Mouse (Mus musculus) NIH3T3 (cell line): Measurements from ENCODE around the gene Dck.

ENCODE experiments used
- DNase-seq: peaks from one replicate; pipeline ENCODE4 v3.0.0-alpha.2; 2012; ENCODE audit warnings: low read depth

The Dck gene

GRCm38 (mm10) chr5:88791256-88792245 is 26.8 kb downstream of the Dck start:
- peak; percentile 79 for DNase-seq

- no peak for DNase-seq
These were observed 28.9 kb downstream of the Dck start for GRCm38 (mm10) chr5:88793676-88794075.

DNA sequence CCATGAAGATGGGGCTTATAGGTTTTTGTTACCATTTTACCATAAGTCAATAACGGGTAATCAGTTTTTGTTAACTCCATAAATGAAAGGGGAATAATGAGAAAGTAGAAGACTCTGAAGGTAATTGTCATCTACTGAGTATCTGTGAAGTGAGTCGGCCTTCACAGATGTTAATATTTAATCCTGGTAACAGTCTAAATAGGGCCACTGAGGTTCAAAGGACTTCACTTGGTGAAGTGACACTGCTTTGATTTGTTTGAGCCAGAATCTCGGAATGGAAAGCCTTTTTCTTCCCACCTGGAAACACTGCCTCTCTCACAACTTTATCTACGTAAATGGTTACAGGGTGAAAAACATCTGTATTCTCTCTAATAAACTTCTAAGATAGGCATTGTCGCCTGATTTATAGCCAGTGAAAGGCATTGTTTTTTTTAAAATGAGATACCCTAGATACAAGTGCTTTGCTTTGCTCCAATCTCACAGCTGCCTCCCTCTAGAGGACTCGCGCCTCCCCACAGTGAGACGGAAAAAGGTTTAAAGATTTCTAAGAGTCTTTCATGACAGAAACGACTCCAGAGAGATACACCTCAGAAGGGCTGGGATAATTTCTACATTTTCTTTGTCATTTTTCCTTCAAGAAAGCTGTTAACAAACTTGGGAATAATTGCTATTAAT is 31.3 kb downstream of the Dck start:
- no peak for DNase-seq

DNA sequence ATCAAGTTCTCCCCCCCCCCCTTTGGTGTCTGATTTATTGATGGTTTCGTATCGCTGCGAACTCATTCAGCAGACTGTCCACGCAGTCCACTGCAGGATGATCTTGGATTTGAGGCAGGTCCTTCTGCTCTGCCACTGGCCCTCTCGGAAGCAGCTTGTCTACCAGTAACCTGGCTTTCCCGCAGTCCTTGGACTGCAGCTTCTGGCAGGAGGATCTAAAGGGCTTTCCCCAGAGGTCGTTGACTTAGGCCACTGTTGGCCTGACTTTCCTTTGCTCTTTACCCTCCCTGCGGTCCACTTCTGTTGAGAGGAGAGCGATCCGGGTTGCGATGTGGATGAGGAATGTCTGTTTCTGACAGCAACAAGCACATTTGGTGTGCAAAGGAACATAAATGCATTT is 31.8 kb downstream of the Dck start:
- no peak for DNase-seq

DNA sequence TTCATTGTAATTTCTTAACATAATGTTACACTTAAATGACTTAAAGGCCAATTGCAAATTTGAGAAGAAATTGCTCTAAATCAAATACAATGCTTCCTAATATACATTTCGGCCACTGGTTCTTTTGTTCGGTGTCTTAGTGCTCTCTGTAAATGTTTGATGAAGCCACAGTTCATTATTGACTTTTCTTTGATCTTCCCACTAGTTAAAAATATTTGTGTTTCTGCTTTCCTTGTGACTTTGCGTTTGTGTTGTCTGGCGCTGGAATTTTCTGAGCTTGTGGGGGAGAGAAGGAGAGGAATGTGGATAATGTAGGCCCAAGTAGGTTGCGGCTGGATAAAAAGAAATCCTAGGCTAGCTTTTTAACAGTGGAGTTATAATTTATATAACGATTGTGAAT is 32.3 kb downstream of the Dck start:
- DNase-seq = no peak

DNA sequence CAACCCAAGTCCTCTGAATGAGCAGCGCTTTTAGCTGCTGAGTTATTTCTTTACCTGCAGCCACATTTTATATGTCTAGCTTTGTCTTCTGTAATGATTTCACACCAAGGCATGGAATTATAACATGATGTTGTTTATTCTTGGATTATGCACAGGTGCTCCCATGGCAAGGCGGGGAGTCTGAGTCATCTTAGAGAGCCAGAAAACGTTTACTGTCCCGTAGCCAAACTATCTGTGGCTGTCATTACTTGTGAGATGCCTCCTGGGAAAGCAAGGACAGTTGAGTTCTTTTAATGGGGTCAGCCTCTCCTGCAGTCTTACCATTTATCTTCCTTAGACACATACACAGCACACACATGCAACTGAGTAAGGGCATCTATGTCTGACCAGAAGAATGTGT is 40.8 kb downstream of the Dck start:
- no peak for DNase-seq

- no peak for DNase-seq
These were observed 41.5 kb downstream of the Dck start for GRCm38 (mm10) chr5:88806278-88806677.

GRCm38 (mm10) chr5:88807342-88807741 is 42.5 kb downstream of the Dck start:
- DNase-seq = no peak

GRCm38 (mm10) chr5:88813188-88813587 is 48.4 kb downstream of the Dck start:
- no peak for DNase-seq

- no peak for DNase-seq
These were observed 49.8 kb downstream of the Dck start for GRCm38 (mm10) chr5:88814552-88814951.

GRCm38 (mm10) chr5:88821542-88821941 is 56.7 kb downstream of the Dck start:
- no peak for DNase-seq

DNA sequence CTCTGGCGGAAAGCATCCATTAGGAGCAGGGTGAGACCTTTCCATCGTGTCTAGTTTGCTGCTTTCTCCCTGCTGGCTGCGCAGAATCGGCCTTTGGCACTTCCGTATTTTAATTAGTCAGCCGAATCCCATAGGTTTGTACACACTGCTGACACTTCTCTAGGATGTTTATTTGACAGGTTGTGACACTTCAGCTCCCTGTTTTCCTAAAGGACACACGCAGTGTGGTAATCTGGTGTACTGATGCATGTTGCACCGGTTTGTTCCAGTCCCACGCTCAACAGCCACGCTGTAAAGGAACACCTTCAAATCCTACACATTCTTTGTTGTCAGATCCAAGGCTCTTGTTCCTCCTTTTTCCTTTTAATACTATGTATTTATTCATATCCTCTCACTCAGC is 60.0 kb downstream of the Dck start:
- no peak for DNase-seq

- no peak for DNase-seq
These were observed 65.2 kb downstream of the Dck start for GRCm38 (mm10) chr5:88829835-88830571.

DNA sequence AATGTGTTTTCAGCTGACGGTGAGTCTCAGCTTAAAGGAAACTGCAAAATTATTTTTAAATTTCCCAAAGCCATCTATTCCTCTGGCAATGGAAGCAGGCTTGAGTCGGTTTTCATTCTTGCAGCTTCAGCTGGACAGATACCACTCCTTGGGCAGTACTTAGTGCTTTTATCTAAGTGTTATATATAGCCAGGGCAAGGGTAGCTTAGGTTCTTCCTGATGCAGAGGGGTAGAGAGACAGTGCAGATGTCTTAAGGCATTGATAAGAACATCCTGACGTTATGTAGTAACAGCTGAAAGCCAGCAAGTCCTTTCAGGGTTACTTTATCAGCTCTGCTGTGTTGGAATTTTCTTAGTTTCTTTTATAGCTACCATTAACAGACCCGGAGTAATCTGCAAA is 66.1 kb downstream of the Dck start:
- DNase-seq = no peak

- DNase-seq = no peak
These were observed 67.1 kb downstream of the Dck start for GRCm38 (mm10) chr5:88831935-88832334.
